Mouse (Mus musculus) E14TG2a.4 (cell line): ENCODE measurements at regions not wholly inside any gene's neighbourhood (a gene's known extent, or its start where the extent isn't known, plus 50 kb on each side); places are given as distances from the start of the nearest gene placed in this dataset.

ENCODE experiments used
- CTCF ChIP-seq: conservative IDR thresholded peaks from 2 replicates; pipeline ENCODE4 v1.5.1; 2014; ENCODE audit warnings: low read length
- NANOG ChIP-seq: IDR thresholded peaks from 2 replicates; pipeline ENCODE4 v1.6.1; 2014; ENCODE audit warnings: borderline replicate concordance, low read length, mixed read lengths
- POU5F1 ChIP-seq: IDR thresholded peaks from 2 replicates; pipeline ENCODE4 v1.6.1; 2014; ENCODE audit warnings: low read length, borderline replicate concordance

DNA sequence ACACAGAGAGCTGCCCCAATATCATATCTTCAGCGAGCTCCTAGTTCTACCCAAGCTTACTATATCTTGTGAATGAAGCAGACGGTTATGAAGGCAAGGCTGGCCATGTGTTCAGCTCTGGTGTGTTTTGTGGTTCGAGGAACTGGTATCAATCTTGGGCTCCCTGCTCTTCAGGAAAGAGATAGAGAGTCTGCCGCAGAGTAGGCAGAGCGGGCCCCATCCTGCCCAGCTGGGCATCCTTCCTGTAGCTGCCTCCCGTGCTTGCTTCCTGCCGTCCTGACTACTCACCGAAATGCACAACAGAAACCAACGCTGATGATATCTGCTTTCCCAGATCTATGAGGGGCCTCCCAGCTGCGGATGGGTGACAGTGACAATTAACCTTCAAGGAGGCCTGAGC lies 60.3 kb downstream of the Snrpe start:
- no peak for TF ChIP-seq CTCF
- TF ChIP-seq POU5F1, result no peak
- no peak for TF ChIP-seq NANOG
